Mouse (Mus musculus) lung, postnatal 0 days (tissue): ENCODE results near the gene Zfp827.

Source experiments
- CTCF ChIP-seq: IDR thresholded peaks from 2 replicates; pipeline ENCODE4 v1.5.1; 2016; ENCODE audit warnings: antibody characterized with exemption, mild to moderate bottlenecking
- EP300 ChIP-seq: IDR thresholded peaks from 2 replicates; pipeline ENCODE4 v1.6.1; 2016; ENCODE audit warnings: antibody characterized with exemption, mild to moderate bottlenecking, control low read depth

GRCm38 (mm10) chr8:79226046-79226445 lies 197.8 kb downstream of the Zfp827 start:
- TF ChIP-seq EP300 (no peak), CTCF (no peak)
